Mouse (Mus musculus) limb, embryonic 13.5 days (tissue): ENCODE data around the gene Tysnd1. TPM values are rescaled to one million over a fixed set of nuclear protein-coding genes. Genes with fewer than 3 reads are reported as not detected.
A peak's percentile ranks its signal among the peaks of the same experiment; 100 is the strongest.

Source experiments
- ATAC-seq: fragments of 200-750 bp; cut with Nextera tagmentation; 2 replicates; pipeline ENCODE4 v1.8.0; 2017; ENCODE audit warnings: low read depth, moderate number of reproducible peaks, moderate TSS enrichment; ENCODE audit not compliant: low FRiP score
- H3K27ac ChIP-seq: fragments of 300-500 bp; sonication (generic); 2 replicates; pipeline ENCODE4 v1.5.1; 2015; ENCODE audit warnings: inconsistent platforms, mild to moderate bottlenecking, moderate library complexity
- H3K27me3 ChIP-seq: fragments of 300-500 bp; sonication (generic); 2 replicates; pipeline ENCODE4 v1.6.1; 2015; ENCODE audit warnings: mild to moderate bottlenecking, inconsistent platforms
- H3K36me3 ChIP-seq: fragments of 300-500 bp; sonication (generic); 2 replicates; pipeline ENCODE4 v1.6.1; 2015; ENCODE audit warnings: inconsistent platforms, mild to moderate bottlenecking, moderate library complexity
- H3K4me1 ChIP-seq: fragments of 300-500 bp; sonication (generic); 2 replicates; pipeline ENCODE4 v1.6.1; 2015; ENCODE audit warnings: inconsistent platforms
- H3K4me2 ChIP-seq: fragments of 300-500 bp; sonication (generic); replicated peaks from 2 replicates; pipeline ENCODE4 v1.6.1; 2015; ENCODE audit warnings: inconsistent platforms, mild to moderate bottlenecking, moderate library complexity
- H3K4me3 ChIP-seq: fragments of 300-500 bp; sonication (generic); 2 replicates; pipeline ENCODE4 v1.5.1; 2015; ENCODE audit warnings: moderate library complexity, mild to moderate bottlenecking, inconsistent platforms
- H3K9ac ChIP-seq: fragments of 300-500 bp; sonication (generic); 2 replicates; pipeline ENCODE4 v1.6.1; 2015; ENCODE audit warnings: mild to moderate bottlenecking, inconsistent platforms
- H3K9me3 ChIP-seq: fragments of 300-500 bp; sonication (generic); 2 replicates; pipeline ENCODE4 v1.6.1; 2016; ENCODE audit warnings: inconsistent platforms
- WGBS: fragments of 180-500 bp; shearing (Covaris S2); methylation state at CpG from one replicate; pipeline ENCODE4 v1.1.7; 2015; 5-methylcytosine and 5-hydroxymethylcytosine counted together
- polyA plus RNA-seq: library from polyadenylated mRNA; unstranded; fragments of >200 nt; fragmentation: Nextera tagmentation; extraction: Ambion mirVana; gene quantifications from 2 replicates; pipeline ENCODE4 v1.2.1, GENCODE M21; 2015

Tysnd1 gene
- polyA plus RNA-seq, 1 experiment from 2014 or later: 30.9 TPM

GRCm38 (mm10) chr10:61696560-61696823, 1.2 kb downstream of the Tysnd1 start:
- WGBS: 10% methylated on average over 19 of the region's 19 CpGs
- H3K9ac ChIP-seq: peak overlapping the region; percentile 91
- H3K4me3 ChIP-seq: peak overlapping the region; percentile 99
- no peak overlapping the region for H3K27ac ChIP-seq
- H3K9me3 ChIP-seq: no peaks in the 10 kb centered on the region
- H3K4me2 ChIP-seq: peak overlapping the region; percentile 100
- peaks cover 17% of the 10 kb centered on the region for H3K4me1 ChIP-seq
- H3K36me3 ChIP-seq: peaks cover 48% of the 10 kb centered on the region
- ATAC-seq: no peak
- H3K27me3 ChIP-seq: no peaks in the 10 kb centered on the region

GRCm38 (mm10) chr10:61697028-61697427, 1.7 kb downstream of the Tysnd1 start:
- H3K9ac ChIP-seq: peak overlapping the region; percentile 91
- WGBS: 89% methylated on average over 2 of the region's 2 CpGs
- H3K4me3 ChIP-seq: peak overlapping the region; percentile 99
- H3K27me3 ChIP-seq: no peaks in the 10 kb centered on the region
- H3K9me3 ChIP-seq: no peaks in the 10 kb centered on the region
- peak overlapping the region; percentile 100 for H3K4me2 ChIP-seq
- H3K36me3 ChIP-seq: peaks cover 48% of the 10 kb centered on the region
- ATAC-seq: no peak
- peaks cover 17% of the 10 kb centered on the region for H3K4me1 ChIP-seq
- H3K27ac ChIP-seq: no peak overlapping the region

DNA sequence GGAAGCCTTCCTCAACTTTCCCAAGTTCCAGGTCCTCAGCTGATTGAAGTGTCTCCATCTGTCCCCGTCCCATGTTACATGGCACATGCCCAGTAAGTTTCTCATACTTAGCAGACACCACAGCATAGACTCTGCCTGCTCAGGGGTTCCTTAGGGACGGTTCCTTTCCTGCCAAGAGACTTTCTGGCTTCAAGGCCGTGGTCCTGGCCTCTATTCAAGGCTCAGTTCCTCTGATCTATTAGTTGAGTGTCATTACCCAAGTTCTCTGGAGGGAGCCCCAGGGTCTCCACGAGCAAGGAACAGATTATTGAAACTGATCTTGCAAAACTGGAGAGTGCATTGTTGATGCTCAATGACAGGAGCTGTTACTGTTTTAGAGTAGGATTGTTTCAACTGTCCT, 9.3 kb downstream of the Tysnd1 start:
- Histone ChIP-seq H3K4me1 (no peaks in the 10 kb centered on the region), H3K4me3 (no peak overlapping the region), H3K9ac (no peak overlapping the region), H3K9me3 (no peaks in the 10 kb centered on the region), H3K27me3 (no peaks in the 10 kb centered on the region), H3K4me2 (no peak overlapping the region), H3K36me3 (peaks cover 35% of the 10 kb centered on the region), H3K27ac (no peak overlapping the region)
- no peak for ATAC-seq
- 79% methylated on average over 4 of the region's 4 CpGs for WGBS

DNA sequence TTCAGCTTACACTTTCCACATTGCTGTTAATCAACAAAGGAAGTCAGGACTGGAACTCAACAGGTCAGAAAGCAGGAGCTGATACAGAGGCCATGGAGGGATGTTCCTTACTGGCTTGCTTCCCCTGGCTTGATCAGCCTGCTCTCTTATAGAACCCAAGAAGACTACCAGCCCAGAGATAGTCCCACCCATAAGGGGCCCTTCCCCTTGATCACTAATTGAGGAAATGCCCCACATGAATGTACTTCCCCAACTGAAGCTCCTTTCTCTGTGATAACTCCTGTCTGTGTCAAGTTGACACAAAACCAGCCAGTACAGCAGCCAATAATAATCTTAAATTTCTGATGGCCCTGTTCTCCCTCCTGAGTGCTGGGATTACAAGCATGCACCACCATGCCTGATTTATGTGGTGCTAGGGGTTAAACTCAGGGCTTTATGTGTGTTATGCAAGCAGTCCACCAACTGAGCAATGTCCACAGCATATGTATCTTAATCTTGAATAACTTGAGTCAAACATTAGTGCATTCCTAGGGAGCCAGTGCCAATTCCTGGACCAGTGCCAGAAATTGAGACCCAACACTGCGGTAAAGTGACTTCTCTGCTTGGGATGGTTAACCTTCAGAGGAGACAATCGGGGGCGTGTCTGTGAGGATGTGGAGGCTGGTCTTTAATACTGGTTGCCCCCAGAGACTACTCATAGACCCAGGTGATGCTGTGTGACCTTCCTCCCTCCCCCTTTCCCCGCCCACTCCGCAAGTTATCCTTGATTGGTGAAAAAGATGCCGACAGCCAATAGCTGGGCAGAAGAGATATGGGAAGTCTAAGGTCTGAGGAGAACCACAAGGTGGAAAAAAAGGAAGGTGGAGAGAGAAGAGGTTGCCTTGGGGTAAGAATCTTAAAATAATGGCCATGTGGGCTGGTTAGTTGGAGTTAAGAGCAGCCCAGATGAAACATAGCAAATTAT, 11.4 kb downstream of the Tysnd1 start:
- 72% methylated on average over 6 of the region's 6 CpGs for WGBS
- H3K27ac ChIP-seq: no peak overlapping the region
- H3K9ac ChIP-seq: no peak overlapping the region
- H3K4me3 ChIP-seq: no peak overlapping the region
- H3K27me3 ChIP-seq: no peaks in the 10 kb centered on the region
- ATAC-seq: no peak
- H3K36me3 ChIP-seq: peaks cover 27% of the 10 kb centered on the region
- H3K4me2 ChIP-seq: no peak overlapping the region
- no peaks in the 10 kb centered on the region for H3K4me1 ChIP-seq
- H3K9me3 ChIP-seq: no peaks in the 10 kb centered on the region

GRCm38 (mm10) chr10:61713601-61714000, 18.3 kb downstream of the Tysnd1 start:
- no peaks in the 10 kb centered on the region for H3K9me3 ChIP-seq
- no peak overlapping the region for H3K4me3 ChIP-seq
- H3K27me3 ChIP-seq: no peaks in the 10 kb centered on the region
- H3K4me1 ChIP-seq: peaks cover 15% of the 10 kb centered on the region
- no peak overlapping the region for H3K27ac ChIP-seq
- no peak overlapping the region for H3K9ac ChIP-seq
- no peak for ATAC-seq
- no peak overlapping the region for H3K4me2 ChIP-seq
- WGBS: 66% methylated on average over 3 of the region's 3 CpGs
- H3K36me3 ChIP-seq: no peaks in the 10 kb centered on the region

- Histone ChIP-seq H3K9me3 (no peaks in the 10 kb centered on the region), H3K4me1 (peaks cover 15% of the 10 kb centered on the region), H3K4me2 (no peak overlapping the region), H3K4me3 (no peak overlapping the region), H3K27me3 (no peaks in the 10 kb centered on the region), H3K27ac (no peak overlapping the region), H3K9ac (no peak overlapping the region), H3K36me3 (no peaks in the 10 kb centered on the region)
- no peak for ATAC-seq
- WGBS: 93% methylated on average over 4 of the region's 4 CpGs
Observed at GRCm38 (mm10) chr10:61714146-61714545, 18.8 kb downstream of the Tysnd1 start.

GRCm38 (mm10) chr10:61714771-61715461, 19.6 kb downstream of the Tysnd1 start, which contains the start of gene Aifm2:
Aifm2 (plus strand) TSS chr10:61715263.
- H3K27ac ChIP-seq: no peak within 1 kb of the TSS
- peak within 1 kb of the TSS; percentile 67 for H3K9ac ChIP-seq
- H3K4me1 ChIP-seq: peaks cover 15% of the 10 kb centered on the region
- peak within 1 kb of the TSS; percentile 88 for H3K4me2 ChIP-seq
- WGBS: 13% methylated on average over 35 of the region's 36 CpGs
- H3K27me3 ChIP-seq: no peaks in the 10 kb centered on the region
- H3K4me3 ChIP-seq: peak within 1 kb of the TSS; percentile 64
- no peaks in the 10 kb centered on the region for H3K36me3 ChIP-seq
- H3K9me3 ChIP-seq: no peaks in the 10 kb centered on the region
- peak; percentile 92 for ATAC-seq

GRCm38 (mm10) chr10:61715462-61715837, 20.1 kb downstream of the Tysnd1 start:
- Histone ChIP-seq H3K9ac (peak overlapping the region; percentile 67), H3K4me2 (peak overlapping the region; percentile 88), H3K9me3 (no peaks in the 10 kb centered on the region), H3K4me1 (peaks cover 15% of the 10 kb centered on the region), H3K4me3 (peak overlapping the region; percentile 64), H3K36me3 (no peaks in the 10 kb centered on the region), H3K27me3 (no peaks in the 10 kb centered on the region), H3K27ac (no peak overlapping the region)
- WGBS: 4% methylated on average over 11 of the region's 11 CpGs
- peak; percentile 73 for ATAC-seq

GRCm38 (mm10) chr10:61715996-61716864, 20.9 kb downstream of the Tysnd1 start:
- Histone ChIP-seq H3K9ac (0 out of 2 replicates have a peak overlapping the region, but pooled peaks have one; percentile 67), H3K4me3 (peak overlapping the region; percentile 64), H3K27me3 (no peaks in the 10 kb centered on the region), H3K4me1 (peaks cover 15% of the 10 kb centered on the region), H3K9me3 (no peaks in the 10 kb centered on the region), H3K27ac (no peak overlapping the region), H3K36me3 (no peaks in the 10 kb centered on the region), H3K4me2 (peak overlapping the region; percentile 88)
- no peak for ATAC-seq
- 73% methylated on average over 7 of the region's 7 CpGs for WGBS

GRCm38 (mm10) chr10:61717406-61718296, 22.3 kb downstream of the Tysnd1 start:
- H3K9me3 ChIP-seq: no peaks in the 10 kb centered on the region
- ATAC-seq: no peak
- H3K27ac ChIP-seq: no peak overlapping the region
- H3K36me3 ChIP-seq: no peaks in the 10 kb centered on the region
- H3K4me3 ChIP-seq: no peak overlapping the region
- peaks cover 15% of the 10 kb centered on the region for H3K4me1 ChIP-seq
- H3K9ac ChIP-seq: no peak overlapping the region
- no peaks in the 10 kb centered on the region for H3K27me3 ChIP-seq
- no peak overlapping the region for H3K4me2 ChIP-seq
- 88% methylated on average over 12 of the region's 12 CpGs for WGBS

DNA sequence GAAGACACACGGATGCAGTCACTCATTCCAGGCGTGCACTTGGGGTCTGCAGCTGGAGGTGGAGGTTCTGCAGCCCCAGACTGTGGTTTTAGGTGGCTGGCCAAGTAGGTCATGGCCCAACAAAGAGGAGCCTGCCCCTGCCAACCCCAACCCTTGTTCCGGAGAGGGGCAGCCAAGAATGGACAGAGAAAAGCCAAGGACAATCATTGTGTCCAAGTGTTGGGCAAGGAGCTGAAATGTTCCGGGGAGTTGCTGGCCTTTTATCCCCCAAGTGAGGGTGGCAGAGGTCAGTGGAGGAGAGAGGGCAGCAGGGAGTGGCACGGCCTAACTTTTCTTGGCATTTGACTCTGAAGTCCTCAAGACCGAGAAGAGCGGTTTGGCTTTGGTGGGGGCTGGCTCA, 25.0 kb downstream of the Tysnd1 start:
- Histone ChIP-seq H3K36me3 (no peaks in the 10 kb centered on the region), H3K4me1 (peaks cover 11% of the 10 kb centered on the region), H3K9ac (no peak overlapping the region), H3K4me3 (no peak overlapping the region), H3K4me2 (no peak overlapping the region), H3K27me3 (no peaks in the 10 kb centered on the region), H3K27ac (no peak overlapping the region), H3K9me3 (no peaks in the 10 kb centered on the region)
- ATAC-seq: no peak
- 92% methylated on average over 7 of the region's 7 CpGs for WGBS
